Mouse (Mus musculus) CH12.LX (cell line): ENCODE results near the gene Dmbx1. TPM values are rescaled to one million over a fixed set of nuclear protein-coding genes. Genes with fewer than 3 reads are reported as not detected.

Experiments
- DNase-seq: peaks from one replicate; pipeline ENCODE4 v3.0.0-alpha.2; 2013; ENCODE audit errors: extremely low read depth
- H3K27ac ChIP-seq: 2 replicates; pipeline ENCODE4 v1.5.1; 2012; ENCODE audit warnings: low read depth, mild to moderate bottlenecking, control low read depth, moderate library complexity; ENCODE audit not compliant: insufficient read depth
- H3K27me3 ChIP-seq: replicated peaks from 2 replicates; pipeline ENCODE3; 2012; ENCODE audit warnings: inconsistent platforms
- H3K36me3 ChIP-seq, 2 experiments: replicated peaks in 1 of 2; 2 replicates each; pipeline versions ENCODE3 to v1.6.1; 2012; ENCODE audit warnings: inconsistent platforms in 1 of 2, low read length in 1 of 2, mild to moderate bottlenecking in 1 of 2, mixed read lengths in 1 of 2, moderate library complexity in 1 of 2; ENCODE audit not compliant: control insufficient read depth in 1 of 2, insufficient read depth in 1 of 2
- H3K4me1 ChIP-seq, 2 experiments: 2 replicates each; pipeline ENCODE4 v1.6.1; 2012; ENCODE audit warnings: inconsistent platforms in 1 of 2, moderate library complexity in 1 of 2; ENCODE audit not compliant: insufficient read depth in 2 of 2, control insufficient read depth in 1 of 2
- H3K4me2 ChIP-seq: 2 replicates; pipeline ENCODE4 v1.6.1; 2012; ENCODE audit warnings: low read depth, mild to moderate bottlenecking, control low read depth; ENCODE audit not compliant: poor library complexity, insufficient read depth, severe bottlenecking
- H3K4me3 ChIP-seq, 3 experiments: fragments of 150-350 bp in 1 of 3; sonication (generic) in 1 of 3; replicated peaks in 1 of 3; 2 replicates each; pipeline versions ENCODE3 to v1.5.1; 2011 to 2012; ENCODE audit warnings: low read depth in 2 of 3, low read length in 2 of 3, mild to moderate bottlenecking in 2 of 3, moderate library complexity in 2 of 3, control low read depth in 1 of 3, improper control_type of control experiment in 1 of 3, inconsistent platforms in 1 of 3, mixed read lengths in 1 of 3; ENCODE audit not compliant: poor library complexity in 1 of 3
- H3K79me2 ChIP-seq: replicated peaks from 2 replicates; pipeline ENCODE4 v1.6.1; 2012; ENCODE audit warnings: mild to moderate bottlenecking, moderate library complexity; ENCODE audit not compliant: control insufficient read depth, poor library complexity, insufficient read depth, severe bottlenecking; ENCODE audit errors: extremely low read depth
- H3K9ac ChIP-seq: 2 replicates; pipeline ENCODE4 v1.6.1; 2012; ENCODE audit warnings: low read depth, mild to moderate bottlenecking, control low read depth, moderate library complexity; ENCODE audit not compliant: insufficient read depth
- H3K9me3 ChIP-seq: replicated peaks from 2 replicates; pipeline ENCODE3; 2012; ENCODE audit warnings: low read length, inconsistent platforms, mixed read lengths
- BHLHE40 ChIP-seq: IDR thresholded peaks from 2 replicates; pipeline ENCODE4 v1.6.1; 2011; ENCODE audit warnings: mild to moderate bottlenecking, low read depth, low read length, improper control_type of control experiment
- CHD2 ChIP-seq: IDR thresholded peaks from 2 replicates; pipeline ENCODE4 v1.6.1; 2011; ENCODE audit warnings: low read length, improper control_type of control experiment
- CTCF ChIP-seq, 2 experiments: IDR thresholded peaks in 1 of 2; conservative IDR thresholded peaks in 1 of 2; 2 replicates each; pipeline ENCODE4 v1.5.1; 2011 to 2012; ENCODE audit warnings: low read depth in 2 of 2, low read length in 2 of 2, improper control_type of control experiment in 1 of 2, inconsistent platforms in 1 of 2, mild to moderate bottlenecking in 1 of 2, moderate library complexity in 1 of 2
- ELF1 ChIP-seq: IDR thresholded peaks from 2 replicates; pipeline ENCODE4 v1.6.1; 2014; ENCODE audit warnings: low read depth, mild to moderate bottlenecking, inconsistent platforms, low read length, improper control_type of control experiment
- IRF4 ChIP-seq: IDR thresholded peaks from 2 replicates; pipeline ENCODE4 v1.6.1; 2014; ENCODE audit warnings: low read depth, mild to moderate bottlenecking, inconsistent platforms, low read length, improper control_type of control experiment
- JUN ChIP-seq: IDR thresholded peaks from 2 replicates; pipeline ENCODE4 v1.6.1; 2011; ENCODE audit warnings: low read depth, mild to moderate bottlenecking, low read length, improper control_type of control experiment, moderate library complexity; ENCODE audit not compliant: insufficient read depth
- MAFK ChIP-seq: IDR thresholded peaks from 2 replicates; pipeline ENCODE4 v1.6.1; 2011; ENCODE audit warnings: low read length, improper control_type of control experiment; ENCODE audit not compliant: insufficient replicate concordance
- MAX ChIP-seq: IDR thresholded peaks from 2 replicates; pipeline ENCODE4 v1.6.1; 2011; ENCODE audit warnings: low read length, improper control_type of control experiment
- MYC ChIP-seq: IDR thresholded peaks from 2 replicates; pipeline ENCODE4 v1.6.1; 2011; ENCODE audit warnings: low read depth, mild to moderate bottlenecking, improper control_type of control experiment, low read length
- POLR2A ChIP-seq: IDR thresholded peaks from 2 replicates; pipeline ENCODE4 v1.6.1; 2011; ENCODE audit warnings: low read depth, mild to moderate bottlenecking, improper control_type of control experiment, low read length
- RAD21 ChIP-seq: IDR thresholded peaks from 2 replicates; pipeline ENCODE4 v1.6.1; 2011; ENCODE audit warnings: low read depth, mild to moderate bottlenecking, low read length, improper control_type of control experiment, moderate library complexity
- SIN3A ChIP-seq: IDR thresholded peaks from 2 replicates; pipeline ENCODE4 v1.6.1; 2012; ENCODE audit warnings: low read length, improper control_type of control experiment, inconsistent platforms
- SMC3 ChIP-seq: IDR thresholded peaks from 2 replicates; pipeline ENCODE4 v1.6.1; 2011; ENCODE audit warnings: low read depth, low read length, improper control_type of control experiment
- ZC3H11A ChIP-seq: IDR thresholded peaks from 2 replicates; pipeline ENCODE4 v1.6.1; 2012; ENCODE audit warnings: low read depth, mild to moderate bottlenecking, inconsistent platforms, low read length, improper control_type of control experiment
- ZNF384 ChIP-seq: IDR thresholded peaks from 2 replicates; pipeline ENCODE4 v1.6.1; 2012; ENCODE audit warnings: low read depth, low read length, improper control_type of control experiment, inconsistent platforms
- dilution Hi-C: fragments of 300-500 bp; cut with MboI; formaldehyde crosslinking; loops from 2 replicates; pipeline ENCODE4 v1.14.3; 2020; ENCODE audit warnings: low sequenced_read_pairs; ENCODE audit not compliant: extremely low pct_unique_long_range_greater_than_20kb, extremely low pct_ligation_motif_present
- in situ Hi-C: fragments of 300-500 bp; cut with MboI; formaldehyde crosslinking; loops from 3 replicates; pipeline ENCODE4 v1.14.3; 2019; ENCODE audit warnings: low sequenced_read_pairs, low pct_ligation_motif_present, low pct_unique_long_range_greater_than_20kb, mixed read lengths
- polyA plus RNA-seq: library from polyadenylated mRNA; unstranded; fragments of >175 nt; gene quantifications from 2 replicates; pipeline ENCODE4 v1.2.1, GENCODE M21; 2012; ENCODE audit warnings: low read depth; ENCODE audit not compliant: insufficient read length
- total RNA-seq, 2 experiments: library from RNA; depleted of rRNA; stranded (reverse); fragments of 300-350 nt in 1 of 2; fragments of >200 nt in 1 of 2; gene quantifications; 2 replicates each; pipeline ENCODE4 v1.2.3; 2012 to 2014

Gene Dmbx1
- total and polyA plus RNA-seq, 3 experiments = not detected

GRCm38 (mm10) chr4:115984111-115984510 lies 44.4 kb upstream of the Dmbx1 start:
- no peaks in the 10 kb centered on the region for H3K9me3 ChIP-seq
- no peaks in the 10 kb centered on the region for H3K79me2 ChIP-seq
- peak; percentile 48; the same call in 1 of the 2 replicates for TF ChIP-seq MAFK
- TF ChIP-seq MYC = no peak
- peak; percentile 60 for TF ChIP-seq SMC3
- peak; percentile 53 for TF ChIP-seq RAD21
- no peak for TF ChIP-seq ELF1
- no peak for TF ChIP-seq MAX
- peak; percentile 19 to 78; a peak in 3 of 4 replicates for TF ChIP-seq CTCF (conservative IDR thresholded peaks at IDR 0.05 in 1 of 2, IDR thresholded peaks at IDR 0.05 in 1 of 2; ENCODE audit: low read depth in 2 of 2, low read length in 2 of 2)
- H3K4me1 ChIP-seq = peaks cover 3 to 16% of the 10 kb centered on the region in 2 experiments; a peak in 2 of 4 replicates
- peak; percentile 81 for DNase-seq
- H3K4me2 ChIP-seq = peak overlapping the region; percentile 52
- no peak overlapping the region for H3K27ac ChIP-seq
- H3K9ac ChIP-seq = 0 out of 2 replicates have a peak overlapping the region, but pooled peaks have one; percentile 17
- in situ Hi-C loops (loop anchor here (5.0 kb wide), 1 partner anchor 77 kb away; no protein-coding TSS in a partner anchor), dilution Hi-C loops (no loop called here)
- no peaks in the 10 kb centered on the region for H3K36me3 ChIP-seq
- peak overlapping the region in 1 of 3 experiments; percentile 49 for H3K4me3 ChIP-seq
- peaks cover 12% of the 10 kb centered on the region for H3K27me3 ChIP-seq

- H3K4me2 ChIP-seq = peak overlapping the region; percentile 37; the same call in 1 of the 2 replicates
- TF ChIP-seq MYC (peak; percentile 53; the same call in 1 of the 2 replicates), SMC3 (peak; percentile 85), ZNF384 (peak; percentile 54), SIN3A (no peak), CTCF (conservative IDR thresholded peaks at IDR 0.05 in 1 of 2, IDR thresholded peaks at IDR 0.05 in 1 of 2; ENCODE audit: low read depth in 2 of 2, low read length in 2 of 2) (peak; percentile 58 to 91), MAX (no peak), IRF4 (0 out of 2 replicates have a peak, but pooled peaks have one; percentile 8), POLR2A (no peak), RAD21 (peak; percentile 85), JUN (no peak), ELF1 (peak; percentile 49; the same call in 1 of the 2 replicates), ZC3H11A (peak; percentile 24)
- TF ChIP-seq, all 38 proteins: peak for 8
- in situ Hi-C loops (loop anchor here (5.0 kb wide), 1 partner anchor 73 kb away; no protein-coding TSS in a partner anchor), dilution Hi-C loops (no loop called here)
- Histone ChIP-seq H3K27me3 (peaks cover 20% of the 10 kb centered on the region), H3K4me3 (no peak overlapping the region), H3K9ac (no peak overlapping the region), H3K4me1 (peaks cover 1 to 13% of the 10 kb centered on the region in 2 experiments; a peak in 2 of 4 replicates), H3K36me3 (no peaks in the 10 kb centered on the region), H3K79me2 (no peaks in the 10 kb centered on the region), H3K27ac (no peak overlapping the region), H3K9me3 (no peaks in the 10 kb centered on the region)
- DNase-seq = peak; percentile 80
Observed at GRCm38 (mm10) chr4:115980676-115981075, 41.0 kb upstream of the Dmbx1 start.

GRCm38 (mm10) chr4:115979437-115979836 lies 39.7 kb upstream of the Dmbx1 start:
- H3K4me3 ChIP-seq = no peak overlapping the region
- dilution Hi-C loops = no loop called here
- no peaks in the 10 kb centered on the region for H3K9me3 ChIP-seq
- no peak overlapping the region for H3K27ac ChIP-seq
- no peaks in the 10 kb centered on the region for H3K36me3 ChIP-seq
- no peak for TF ChIP-seq BHLHE40
- TF ChIP-seq CHD2 = no peak
- TF ChIP-seq, all 38 proteins: peak for 0
- no peak for DNase-seq
- H3K4me1 ChIP-seq = peaks cover 0 to 8% of the 10 kb centered on the region in 2 experiments; a peak in 2 of 4 replicates
- H3K9ac ChIP-seq = no peak overlapping the region
- no peaks in the 10 kb centered on the region for H3K79me2 ChIP-seq
- no peak overlapping the region for H3K4me2 ChIP-seq
- H3K27me3 ChIP-seq = peaks cover 28% of the 10 kb centered on the region
- in situ Hi-C loops = no loop called here
